Mouse (Mus musculus): ENCODE measurements around the gene Dlat. TPM values are rescaled to one million over a fixed set of nuclear protein-coding genes. Genes with fewer than 3 reads are reported as not detected.

Dlat gene
- polyA plus RNA-seq, 1 experiment from 2014 or later, result 54.3 TPM

DNA sequence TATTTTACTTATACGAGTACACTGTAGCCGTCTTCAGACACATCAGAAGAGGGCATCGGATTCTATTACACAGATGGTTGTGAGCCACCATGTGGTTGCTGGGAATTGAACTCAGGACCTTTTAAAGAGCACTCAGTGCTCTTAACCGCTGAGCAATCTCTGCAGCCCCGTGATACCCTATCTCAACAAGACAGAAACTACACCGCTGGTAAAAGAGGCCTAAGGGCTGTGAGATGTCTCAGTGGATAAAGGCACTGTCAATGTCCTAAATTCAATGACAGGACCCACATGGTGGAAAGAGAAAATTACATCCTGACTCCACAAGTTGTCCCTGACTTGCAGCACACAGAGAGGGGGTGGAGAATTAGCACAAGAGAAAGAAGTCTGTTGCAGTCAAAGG is 6.9 kb upstream of the Dlat start:
- Histone ChIP-seq H3K9ac (ENCODE audit: low read depth, low read length) (no peak overlapping the region), H3K27ac (ENCODE audit: low read length) (no peak overlapping the region), H3K9me3 (replicated peaks; ENCODE audit: control insufficient read depth, low read length, poor library complexity, severe bottlenecking) (no peaks in the 10 kb centered on the region), H3K4me2 (ENCODE audit: low read length) (no peak overlapping the region), H3K4me3 (ENCODE audit: low read depth, low read length) (no peak overlapping the region), H3K36me3 (ENCODE audit: control insufficient read depth, insufficient read depth, low read length) (peaks cover 18% of the 10 kb centered on the region), H3K4me1 (ENCODE audit: control insufficient read depth, insufficient read depth, low read length) (no peaks in the 10 kb centered on the region), H3K27me3 (ENCODE audit: control insufficient read depth, insufficient read depth, low read depth, low read length) (no peaks in the 10 kb centered on the region)
- 93% methylated on average over 6 of the region's 6 CpGs for WGBS
- no peak for ATAC-seq

DNA sequence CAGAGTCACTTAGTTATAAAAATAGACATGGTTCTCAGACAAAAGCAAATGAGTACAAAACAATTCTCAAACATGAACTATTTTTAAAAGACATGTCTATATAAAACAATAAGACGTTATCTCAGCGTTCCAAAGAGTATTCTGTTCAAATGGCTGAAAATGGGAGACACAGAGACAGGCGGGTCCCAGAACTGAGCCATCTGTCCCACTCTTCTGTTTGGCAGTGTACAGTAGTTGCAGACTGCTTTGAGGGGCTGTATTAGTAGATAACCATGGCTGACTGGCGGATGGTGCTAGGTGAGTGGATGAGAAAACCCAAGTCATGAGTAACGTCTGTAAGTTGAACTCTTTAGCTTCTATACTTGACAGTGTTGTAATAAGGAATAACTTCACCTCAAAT is 5.2 kb upstream of the Dlat start:
- no peak overlapping the region for H3K9ac ChIP-seq (ENCODE audit: low read depth, low read length)
- peaks cover 4% of the 10 kb centered on the region; the same call in 1 of the 2 replicates for H3K4me1 ChIP-seq (ENCODE audit: control insufficient read depth, insufficient read depth, low read length)
- H3K27me3 ChIP-seq (ENCODE audit: control insufficient read depth, insufficient read depth, low read depth, low read length), result no peaks in the 10 kb centered on the region
- H3K36me3 ChIP-seq (ENCODE audit: control insufficient read depth, insufficient read depth, low read length), result peaks cover 18% of the 10 kb centered on the region
- no peak overlapping the region for H3K4me3 ChIP-seq (ENCODE audit: low read depth, low read length)
- WGBS, result 94% methylated on average over 5 of the region's 5 CpGs
- no peak overlapping the region for H3K4me2 ChIP-seq (ENCODE audit: low read length)
- H3K9me3 ChIP-seq (replicated peaks; ENCODE audit: control insufficient read depth, low read length, poor library complexity, severe bottlenecking), result no peaks in the 10 kb centered on the region
- no peak overlapping the region for H3K27ac ChIP-seq (ENCODE audit: low read length)
- ATAC-seq, result no peak

DNA sequence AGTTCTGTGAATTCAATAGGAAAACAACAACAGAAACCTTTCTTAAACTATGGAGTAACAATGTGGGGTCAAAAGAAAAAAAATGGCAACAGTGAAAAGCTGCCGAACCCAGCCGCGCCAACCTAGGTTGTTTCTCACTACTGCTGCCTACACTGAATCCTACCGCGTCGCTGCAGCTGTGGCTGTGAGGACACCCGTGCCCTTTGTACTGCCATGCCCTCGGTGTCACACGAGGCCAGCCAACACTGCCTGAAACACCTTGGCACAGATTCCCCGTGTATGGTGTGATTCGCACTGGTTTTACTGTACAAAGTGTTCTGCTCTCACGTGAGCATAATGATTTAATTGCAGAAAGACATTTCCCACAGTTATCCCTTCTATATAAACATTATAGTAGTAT is 851 bp upstream of the Dlat start:
- ATAC-seq, result no peak
- peak overlapping the region; percentile 85 for H3K4me2 ChIP-seq (ENCODE audit: low read length)
- H3K4me3 ChIP-seq (ENCODE audit: low read depth, low read length), result peak overlapping the region; percentile 65; the same call in 1 of the 2 replicates
- WGBS, result 20% methylated on average over 12 of the region's 12 CpGs
- H3K27ac ChIP-seq (ENCODE audit: low read length), result no peak overlapping the region
- H3K9ac ChIP-seq (ENCODE audit: low read depth, low read length), result peak overlapping the region; percentile 87
- H3K4me1 ChIP-seq (ENCODE audit: control insufficient read depth, insufficient read depth, low read length), result peaks cover 14% of the 10 kb centered on the region
- H3K9me3 ChIP-seq (replicated peaks; ENCODE audit: control insufficient read depth, low read length, poor library complexity, severe bottlenecking), result no peaks in the 10 kb centered on the region
- no peaks in the 10 kb centered on the region for H3K27me3 ChIP-seq (ENCODE audit: control insufficient read depth, insufficient read depth, low read depth, low read length)
- peaks cover 6% of the 10 kb centered on the region; the same call in 1 of the 2 replicates for H3K36me3 ChIP-seq (ENCODE audit: control insufficient read depth, insufficient read depth, low read length)

DNA sequence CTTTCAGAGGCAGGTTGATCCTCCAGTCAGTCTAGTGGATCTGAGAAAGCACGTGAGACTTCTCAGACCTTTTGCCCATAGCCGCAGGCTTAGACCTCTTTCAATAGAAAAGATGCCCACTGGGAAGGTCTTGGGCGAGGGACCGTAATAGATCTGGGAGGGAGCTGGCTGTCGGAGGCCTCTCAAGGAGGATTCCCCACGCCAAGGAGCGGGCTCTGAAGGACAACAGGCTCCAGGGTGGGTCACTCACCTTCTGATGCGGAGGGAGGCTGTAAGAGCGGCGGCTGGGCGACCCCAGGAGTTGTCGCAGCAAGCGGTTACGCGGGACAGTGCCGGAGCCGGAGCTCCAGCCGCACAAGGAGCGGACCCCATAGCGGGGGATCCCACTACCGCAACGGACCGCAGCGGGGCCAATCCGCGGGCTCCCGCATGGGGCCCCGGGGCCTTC is 615 bp downstream of the Dlat start:
- Histone ChIP-seq H3K9me3 (replicated peaks; ENCODE audit: control insufficient read depth, low read length, poor library complexity, severe bottlenecking) (no peaks in the 10 kb centered on the region), H3K27me3 (ENCODE audit: control insufficient read depth, insufficient read depth, low read depth, low read length) (no peaks in the 10 kb centered on the region), H3K36me3 (ENCODE audit: control insufficient read depth, insufficient read depth, low read length) (no peaks in the 10 kb centered on the region), H3K9ac (ENCODE audit: low read depth, low read length) (peak overlapping the region; percentile 87), H3K4me2 (ENCODE audit: low read length) (peak overlapping the region; percentile 85), H3K27ac (ENCODE audit: low read length) (peak overlapping the region; percentile 86), H3K4me3 (ENCODE audit: low read depth, low read length) (peak overlapping the region; percentile 65), H3K4me1 (ENCODE audit: control insufficient read depth, insufficient read depth, low read length) (peaks cover 14% of the 10 kb centered on the region)
- WGBS, result under 1% methylated on average over 28 of the region's 28 CpGs
- peak; percentile 83; the same call in 1 of the 2 replicates for ATAC-seq

DNA sequence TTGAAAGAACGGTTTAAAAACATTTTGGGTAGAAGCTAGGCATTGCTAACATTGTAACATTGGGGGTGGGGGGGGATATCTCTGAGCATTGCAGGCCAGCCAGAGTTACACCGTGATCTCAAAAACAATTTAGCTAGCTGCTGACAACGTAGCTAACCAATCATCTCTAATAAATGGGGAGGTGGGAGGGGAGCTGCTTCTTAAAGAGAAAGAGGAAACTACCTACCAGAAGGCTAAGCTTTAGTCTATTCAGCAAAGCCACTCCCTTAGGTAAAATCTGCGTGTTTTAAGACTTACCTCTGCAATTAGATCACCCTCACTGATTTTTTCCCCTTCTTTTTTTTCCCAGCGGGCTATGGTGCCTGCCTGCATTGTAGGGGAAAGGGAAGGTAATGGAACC is 1.2 kb downstream of the Dlat start:
- H3K4me1 ChIP-seq (ENCODE audit: control insufficient read depth, insufficient read depth, low read length), result peaks cover 14% of the 10 kb centered on the region
- no peak for ATAC-seq
- H3K9ac ChIP-seq (ENCODE audit: low read depth, low read length), result peak overlapping the region; percentile 87
- H3K36me3 ChIP-seq (ENCODE audit: control insufficient read depth, insufficient read depth, low read length), result 0 out of 2 replicates have a peak, but pooled peaks cover 2% of the 10 kb centered on the region
- no peaks in the 10 kb centered on the region for H3K27me3 ChIP-seq (ENCODE audit: control insufficient read depth, insufficient read depth, low read depth, low read length)
- H3K9me3 ChIP-seq (replicated peaks; ENCODE audit: control insufficient read depth, low read length, poor library complexity, severe bottlenecking), result no peaks in the 10 kb centered on the region
- WGBS, result 26% methylated on average over 5 of the region's 5 CpGs
- H3K27ac ChIP-seq (ENCODE audit: low read length), result no peak overlapping the region
- H3K4me2 ChIP-seq (ENCODE audit: low read length), result peak overlapping the region; percentile 85
- peak overlapping the region; percentile 65 for H3K4me3 ChIP-seq (ENCODE audit: low read depth, low read length)

DNA sequence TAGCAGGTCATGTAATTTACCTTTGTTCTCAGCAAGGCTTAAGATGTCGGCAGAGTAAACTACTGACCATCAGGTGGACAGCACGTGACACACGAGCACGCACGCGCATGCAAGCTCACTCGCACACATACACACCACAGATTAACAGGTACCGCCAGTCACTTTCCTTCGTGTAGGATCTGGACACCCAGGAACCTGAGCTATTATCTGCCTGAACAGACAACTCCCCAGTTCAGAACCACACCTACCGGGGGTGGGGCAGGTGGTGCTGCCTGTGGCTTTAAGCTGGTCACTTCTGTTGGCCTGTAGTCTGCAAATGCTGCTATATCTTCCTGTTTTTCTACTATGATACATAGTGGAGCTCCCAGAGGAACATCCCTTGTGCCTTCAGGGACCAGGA is 9.1 kb downstream of the Dlat start:
- 96% methylated on average over 10 of the region's 10 CpGs for WGBS
- Histone ChIP-seq H3K4me2 (ENCODE audit: low read length) (no peak overlapping the region), H3K4me1 (ENCODE audit: control insufficient read depth, insufficient read depth, low read length) (no peaks in the 10 kb centered on the region), H3K9me3 (replicated peaks; ENCODE audit: control insufficient read depth, low read length, poor library complexity, severe bottlenecking) (no peaks in the 10 kb centered on the region), H3K36me3 (ENCODE audit: control insufficient read depth, insufficient read depth, low read length) (peaks cover 41% of the 10 kb centered on the region), H3K27me3 (ENCODE audit: control insufficient read depth, insufficient read depth, low read depth, low read length) (no peaks in the 10 kb centered on the region), H3K9ac (ENCODE audit: low read depth, low read length) (no peak overlapping the region), H3K27ac (ENCODE audit: low read length) (no peak overlapping the region), H3K4me3 (ENCODE audit: low read depth, low read length) (no peak overlapping the region)
- no peak for ATAC-seq

DNA sequence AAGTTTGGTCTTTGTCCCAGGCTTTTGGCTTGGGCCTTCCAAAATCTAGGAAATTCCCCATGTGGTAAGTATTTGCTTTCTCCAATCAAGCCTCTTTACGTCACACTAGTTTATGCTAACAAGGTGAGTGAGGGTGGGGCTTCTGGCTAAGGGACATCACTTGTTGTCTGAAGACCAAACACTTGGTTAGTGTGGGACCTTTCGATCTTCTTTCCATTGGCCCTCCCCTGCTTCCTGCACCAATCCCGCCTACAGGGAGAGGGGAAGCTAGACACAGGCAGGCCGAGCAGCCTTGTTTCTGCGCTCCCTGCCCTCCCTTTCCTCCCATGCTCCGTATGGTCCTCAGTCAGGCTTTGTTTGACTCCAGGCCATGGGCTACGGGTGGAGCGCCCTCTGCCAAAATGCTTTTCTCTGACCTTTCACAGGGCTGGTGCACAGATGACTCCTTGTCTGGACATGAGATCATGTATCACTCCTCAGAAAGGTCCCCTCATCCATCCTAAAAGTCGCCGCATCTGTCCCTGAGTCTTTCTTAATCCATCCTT is 12.7 kb downstream of the Dlat start:
- Histone ChIP-seq H3K4me1 (ENCODE audit: control insufficient read depth, insufficient read depth, low read length) (no peaks in the 10 kb centered on the region), H3K36me3 (ENCODE audit: control insufficient read depth, insufficient read depth, low read length) (peaks cover 57% of the 10 kb centered on the region), H3K27me3 (ENCODE audit: control insufficient read depth, insufficient read depth, low read depth, low read length) (no peaks in the 10 kb centered on the region), H3K27ac (ENCODE audit: low read length) (no peak overlapping the region), H3K4me2 (ENCODE audit: low read length) (no peak overlapping the region), H3K9ac (ENCODE audit: low read depth, low read length) (no peak overlapping the region), H3K4me3 (ENCODE audit: low read depth, low read length) (no peak overlapping the region), H3K9me3 (replicated peaks; ENCODE audit: control insufficient read depth, low read length, poor library complexity, severe bottlenecking) (no peaks in the 10 kb centered on the region)
- no peak for ATAC-seq
- 83% methylated on average over 10 of the region's 10 CpGs for WGBS

DNA sequence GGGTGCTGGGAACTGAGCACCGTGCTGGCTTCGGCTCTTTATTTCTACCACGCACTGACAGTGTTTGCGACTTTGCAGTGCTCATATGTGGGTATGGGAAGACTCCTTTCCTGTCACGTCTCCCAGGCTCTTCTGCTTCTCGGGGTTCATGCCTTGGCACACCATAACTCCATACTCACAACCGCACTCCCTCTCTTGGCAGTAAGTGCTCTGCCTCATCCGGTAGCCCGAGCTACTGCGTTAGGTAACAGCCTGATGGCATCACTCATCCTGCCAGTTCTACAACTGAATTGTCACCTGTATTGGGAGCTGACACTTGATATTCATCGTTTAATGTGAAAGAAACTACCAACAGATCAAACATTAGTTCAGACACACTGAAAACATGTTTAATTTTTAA is 25.3 kb downstream of the Dlat start:
- Histone ChIP-seq H3K4me3 (ENCODE audit: low read depth, low read length) (no peak overlapping the region), H3K27ac (ENCODE audit: low read length) (no peak overlapping the region), H3K9me3 (replicated peaks; ENCODE audit: control insufficient read depth, low read length, poor library complexity, severe bottlenecking) (no peaks in the 10 kb centered on the region), H3K4me2 (ENCODE audit: low read length) (no peak overlapping the region), H3K36me3 (ENCODE audit: control insufficient read depth, insufficient read depth, low read length) (peaks cover 17% of the 10 kb centered on the region), H3K27me3 (ENCODE audit: control insufficient read depth, insufficient read depth, low read depth, low read length) (no peaks in the 10 kb centered on the region), H3K4me1 (ENCODE audit: control insufficient read depth, insufficient read depth, low read length) (no peaks in the 10 kb centered on the region), H3K9ac (ENCODE audit: low read depth, low read length) (no peak overlapping the region)
- WGBS, result 96% methylated on average over 11 of the region's 11 CpGs
- ATAC-seq, result no peak

DNA sequence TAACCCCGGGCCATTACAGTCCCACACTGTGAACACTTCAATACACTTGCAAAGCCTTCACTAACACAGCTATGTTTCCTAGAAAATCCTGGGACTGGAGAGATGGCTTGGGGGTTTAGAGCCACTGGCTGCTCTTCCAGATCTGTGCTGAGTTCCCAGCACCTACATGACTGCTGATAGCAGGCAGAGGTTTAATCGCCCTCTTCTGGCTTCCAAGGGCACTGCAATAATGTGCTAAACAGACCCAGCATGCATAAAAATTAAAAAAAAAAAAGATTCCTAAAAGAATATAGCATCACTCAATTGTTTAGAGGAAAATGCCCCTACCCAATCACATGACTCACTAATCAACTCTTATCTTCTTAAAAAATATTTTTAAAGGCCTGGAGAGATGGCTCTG is 26.5 kb downstream of the Dlat start:
- H3K9me3 ChIP-seq (replicated peaks; ENCODE audit: control insufficient read depth, low read length, poor library complexity, severe bottlenecking), result no peaks in the 10 kb centered on the region
- H3K36me3 ChIP-seq (ENCODE audit: control insufficient read depth, insufficient read depth, low read length), result peaks cover 16% of the 10 kb centered on the region
- no peaks in the 10 kb centered on the region for H3K27me3 ChIP-seq (ENCODE audit: control insufficient read depth, insufficient read depth, low read depth, low read length)
- no peak for ATAC-seq
- no peak overlapping the region for H3K9ac ChIP-seq (ENCODE audit: low read depth, low read length)
- no peak overlapping the region for H3K27ac ChIP-seq (ENCODE audit: low read length)
- H3K4me3 ChIP-seq (ENCODE audit: low read depth, low read length), result no peak overlapping the region
- WGBS, result 61% methylated on average over 2 of the region's 2 CpGs
- H3K4me2 ChIP-seq (ENCODE audit: low read length), result no peak overlapping the region
- no peaks in the 10 kb centered on the region for H3K4me1 ChIP-seq (ENCODE audit: control insufficient read depth, insufficient read depth, low read length)
